Mouse (Mus musculus): ENCODE data around the gene Ablim1. TPM values are rescaled to one million over a fixed set of nuclear protein-coding genes. Genes with fewer than 3 reads are reported as not detected.

Gene Ablim1
- polyA plus RNA-seq, 1 experiment from 2014 or later, result 22.4 TPM

DNA sequence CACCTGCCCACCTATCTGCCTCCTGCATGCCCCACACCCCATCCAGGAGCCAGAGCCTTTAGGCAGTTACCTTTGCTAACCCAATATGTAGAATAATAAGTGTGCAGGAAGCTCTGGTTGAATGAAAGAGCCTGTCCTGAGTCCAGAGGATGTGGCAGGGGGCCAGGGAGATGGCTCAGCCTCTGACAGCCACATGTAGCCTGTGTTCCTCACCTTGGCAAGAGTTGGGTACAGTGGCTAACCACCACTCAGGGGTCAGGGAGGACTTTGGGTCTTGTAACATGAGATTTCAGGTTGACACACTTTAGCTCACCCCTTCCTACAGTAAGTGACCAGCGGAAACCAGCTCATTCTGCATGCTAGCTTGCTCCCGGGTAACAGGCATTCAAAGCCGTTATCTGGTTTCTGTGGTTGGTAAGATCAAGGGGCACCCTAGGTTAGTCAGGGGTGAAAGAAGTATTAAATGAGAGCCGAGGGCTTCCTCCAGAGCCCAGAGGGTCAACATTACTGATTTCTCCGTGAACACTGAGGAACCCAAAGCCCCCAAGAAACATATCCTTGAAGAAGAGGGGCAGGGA lies 210.5 kb downstream of the Ablim1 start:
- H3K36me3 ChIP-seq (replicated peaks), result no peaks in the 10 kb centered on the region
- DNase-seq (ENCODE audit: low spot score), result no peak
- 64% methylated on average over 5 of the region's 5 CpGs for WGBS
- peak overlapping the region; percentile 48 for H3K27ac ChIP-seq (replicated peaks)
- H3K9me3 ChIP-seq, result no peaks in the 10 kb centered on the region
- peaks cover 48% of the 10 kb centered on the region for H3K4me1 ChIP-seq
- H3K4me3 ChIP-seq, result no peak overlapping the region
- H3K27me3 ChIP-seq (replicated peaks; ENCODE audit: low read depth, poor library complexity, severe bottlenecking), result no peaks in the 10 kb centered on the region

DNA sequence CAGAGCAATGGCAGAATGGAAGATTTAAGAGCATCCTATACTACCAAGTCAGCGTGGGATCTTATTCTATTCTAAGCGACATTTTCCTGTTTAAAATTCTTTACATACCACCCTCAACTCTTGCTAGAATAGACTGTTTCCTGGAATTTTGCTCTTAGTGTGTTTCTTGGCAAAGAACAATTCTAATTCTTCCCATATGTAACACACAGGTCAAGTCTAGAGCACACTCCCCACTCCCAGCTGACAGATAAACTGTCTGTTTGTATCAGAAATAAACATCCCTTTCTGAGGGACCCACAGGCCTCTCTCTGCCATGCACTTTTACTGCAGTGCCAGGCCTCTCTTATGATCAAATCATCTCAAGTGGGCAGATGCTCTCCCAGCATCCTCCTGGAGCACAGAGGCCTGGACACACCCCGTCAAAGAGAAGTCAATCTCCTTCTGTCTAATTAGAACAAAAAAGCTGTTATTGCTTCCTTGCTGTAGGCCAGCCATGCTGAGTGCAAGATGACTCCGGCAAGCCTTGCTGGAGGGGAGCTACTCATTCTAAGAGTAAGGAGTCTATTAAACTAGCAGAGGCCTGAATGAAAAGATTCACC lies 211.3 kb downstream of the Ablim1 start:
- Histone ChIP-seq H3K36me3 (replicated peaks) (no peaks in the 10 kb centered on the region), H3K27me3 (replicated peaks; ENCODE audit: low read depth, poor library complexity, severe bottlenecking) (no peaks in the 10 kb centered on the region), H3K9me3 (no peaks in the 10 kb centered on the region), H3K4me1 (peaks cover 48% of the 10 kb centered on the region), H3K27ac (replicated peaks) (peak overlapping the region; percentile 48; the same call in 1 of the 2 replicates), H3K4me3 (no peak overlapping the region)
- 45% methylated on average over 4 of the region's 4 CpGs for WGBS
- DNase-seq (ENCODE audit: low spot score), result no peak

- Histone ChIP-seq H3K36me3 (replicated peaks) (no peaks in the 10 kb centered on the region), H3K4me1 (peaks cover 47% of the 10 kb centered on the region), H3K27me3 (replicated peaks; ENCODE audit: low read depth, poor library complexity, severe bottlenecking) (no peaks in the 10 kb centered on the region), H3K9me3 (no peaks in the 10 kb centered on the region), H3K27ac (replicated peaks) (no peak overlapping the region), H3K4me3 (no peak overlapping the region)
- DNase-seq (ENCODE audit: low spot score), result no peak
- WGBS, result 91% methylated on average over 7 of the region's 7 CpGs
Observed at GRCm38 (mm10) chr19:57101986-57102385, 212.7 kb downstream of the Ablim1 start.

DNA sequence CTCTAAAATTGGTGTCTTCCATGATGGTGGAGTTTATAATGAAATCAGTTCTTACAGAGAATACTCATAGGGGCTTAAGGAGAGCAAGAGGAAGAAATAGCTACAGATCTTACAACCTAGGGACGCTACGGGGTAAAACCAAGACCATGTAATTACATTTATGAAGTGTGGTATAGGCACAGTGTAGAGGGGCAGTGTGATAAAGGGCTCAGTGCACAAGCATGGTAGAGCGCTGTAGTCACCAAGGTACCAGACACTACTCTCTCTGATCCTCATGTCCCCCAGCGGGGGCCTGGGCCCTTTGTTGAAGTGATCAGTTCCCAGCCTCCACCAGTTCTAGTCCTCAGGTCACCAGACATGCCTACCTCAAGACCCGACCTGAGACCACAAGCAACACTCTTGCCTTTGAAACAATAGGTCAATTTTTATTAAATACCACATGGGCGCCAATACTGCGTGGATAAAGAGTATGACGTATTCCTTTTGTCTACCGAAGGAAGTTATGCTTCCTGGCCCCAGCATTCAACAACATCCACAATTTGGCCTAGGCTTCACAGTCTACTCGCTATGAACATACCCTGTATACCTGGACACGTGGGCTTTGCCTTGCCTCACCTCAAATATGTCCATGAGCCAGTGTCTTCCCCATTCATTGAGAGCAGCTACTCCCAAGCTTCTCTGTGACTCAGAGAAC lies 213.8 kb downstream of the Ablim1 start:
- WGBS, result 94% methylated on average over 11 of the region's 11 CpGs
- H3K4me3 ChIP-seq, result no peak overlapping the region
- H3K36me3 ChIP-seq (replicated peaks), result no peaks in the 10 kb centered on the region
- no peak overlapping the region for H3K27ac ChIP-seq (replicated peaks)
- H3K9me3 ChIP-seq, result no peaks in the 10 kb centered on the region
- peaks cover 37% of the 10 kb centered on the region for H3K4me1 ChIP-seq
- no peaks in the 10 kb centered on the region for H3K27me3 ChIP-seq (replicated peaks; ENCODE audit: low read depth, poor library complexity, severe bottlenecking)
- no peak for DNase-seq (ENCODE audit: low spot score)

GRCm38 (mm10) chr19:57099986-57100385 lies 214.7 kb downstream of the Ablim1 start:
- DNase-seq (ENCODE audit: low spot score), result no peak
- no peak overlapping the region for H3K27ac ChIP-seq (replicated peaks)
- no peak overlapping the region for H3K4me3 ChIP-seq
- H3K27me3 ChIP-seq (replicated peaks; ENCODE audit: low read depth, poor library complexity, severe bottlenecking), result no peaks in the 10 kb centered on the region
- peaks cover 29% of the 10 kb centered on the region for H3K4me1 ChIP-seq
- 85% methylated on average over 9 of the region's 9 CpGs for WGBS
- H3K36me3 ChIP-seq (replicated peaks), result no peaks in the 10 kb centered on the region
- no peaks in the 10 kb centered on the region for H3K9me3 ChIP-seq

DNA sequence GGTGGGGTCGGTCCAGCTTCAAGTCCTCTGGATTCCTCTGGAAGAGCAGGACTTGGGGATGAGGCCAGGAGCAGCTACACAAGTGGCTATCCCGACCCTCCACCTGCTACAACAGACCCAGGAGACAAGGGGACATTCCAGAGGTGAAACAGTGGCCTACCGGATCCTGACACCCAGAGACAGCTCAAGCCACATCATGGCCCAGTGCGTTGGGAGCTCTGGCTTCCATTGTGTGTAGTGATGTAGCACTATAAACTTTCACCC lies 215.7 kb downstream of the Ablim1 start:
- Histone ChIP-seq H3K4me3 (no peak overlapping the region), H3K27ac (replicated peaks) (no peak overlapping the region)
- 85% methylated on average over 4 of the region's 4 CpGs for WGBS

GRCm38 (mm10) chr19:57098241-57099093 lies 216.3 kb downstream of the Ablim1 start:
- no peak overlapping the region for H3K4me3 ChIP-seq
- no peak for DNase-seq (ENCODE audit: low spot score)
- no peaks in the 10 kb centered on the region for H3K36me3 ChIP-seq (replicated peaks)
- peaks cover 14% of the 10 kb centered on the region for H3K4me1 ChIP-seq
- 70% methylated on average over 14 of the region's 14 CpGs for WGBS
- H3K27me3 ChIP-seq (replicated peaks; ENCODE audit: low read depth, poor library complexity, severe bottlenecking), result no peaks in the 10 kb centered on the region
- no peak overlapping the region for H3K27ac ChIP-seq (replicated peaks)
- no peaks in the 10 kb centered on the region for H3K9me3 ChIP-seq

More for the DNA sequence above, 215.7 kb downstream of the Ablim1 start:
- Histone ChIP-seq H3K27me3 (replicated peaks; ENCODE audit: low read depth, poor library complexity, severe bottlenecking) (no peaks in the 10 kb centered on the region), H3K36me3 (replicated peaks) (no peaks in the 10 kb centered on the region), H3K9me3 (no peaks in the 10 kb centered on the region), H3K4me1 (peaks cover 20% of the 10 kb centered on the region)
- DNase-seq (ENCODE audit: low spot score), result no peak

GRCm38 (mm10) chr19:57095340-57095739 lies 219.4 kb downstream of the Ablim1 start:
- DNase-seq (ENCODE audit: low spot score), result no peak
- Histone ChIP-seq H3K27me3 (replicated peaks; ENCODE audit: low read depth, poor library complexity, severe bottlenecking) (no peaks in the 10 kb centered on the region), H3K27ac (replicated peaks) (no peak overlapping the region), H3K4me3 (no peak overlapping the region), H3K36me3 (replicated peaks) (no peaks in the 10 kb centered on the region), H3K9me3 (no peaks in the 10 kb centered on the region), H3K4me1 (peaks cover 6% of the 10 kb centered on the region; the same call in 1 of the 2 replicates)
- WGBS, result 89% methylated on average over 7 of the region's 7 CpGs

DNA sequence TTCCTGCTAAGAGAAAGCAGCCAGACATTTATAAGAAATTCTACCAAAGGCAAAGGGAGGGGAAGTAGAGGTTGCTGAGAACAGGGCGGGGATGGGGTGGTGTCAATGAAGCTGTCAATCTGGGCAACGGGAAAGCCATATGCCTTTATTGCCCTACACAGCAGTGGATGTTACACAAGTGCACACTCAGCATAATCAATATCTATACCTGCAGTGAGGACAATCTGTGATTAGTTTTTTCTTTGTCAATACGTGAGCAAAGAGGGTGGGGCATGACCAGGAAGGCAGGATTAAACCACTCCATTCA lies 221.1 kb downstream of the Ablim1 start:
- Histone ChIP-seq H3K4me1 (peaks cover 4% of the 10 kb centered on the region; the same call in 1 of the 2 replicates), H3K36me3 (replicated peaks) (no peaks in the 10 kb centered on the region), H3K27ac (replicated peaks) (no peak overlapping the region), H3K27me3 (replicated peaks; ENCODE audit: low read depth, poor library complexity, severe bottlenecking) (no peaks in the 10 kb centered on the region), H3K4me3 (no peak overlapping the region), H3K9me3 (no peaks in the 10 kb centered on the region)
- 87% methylated on average over 3 of the region's 3 CpGs for WGBS
- no peak for DNase-seq (ENCODE audit: low spot score)

DNA sequence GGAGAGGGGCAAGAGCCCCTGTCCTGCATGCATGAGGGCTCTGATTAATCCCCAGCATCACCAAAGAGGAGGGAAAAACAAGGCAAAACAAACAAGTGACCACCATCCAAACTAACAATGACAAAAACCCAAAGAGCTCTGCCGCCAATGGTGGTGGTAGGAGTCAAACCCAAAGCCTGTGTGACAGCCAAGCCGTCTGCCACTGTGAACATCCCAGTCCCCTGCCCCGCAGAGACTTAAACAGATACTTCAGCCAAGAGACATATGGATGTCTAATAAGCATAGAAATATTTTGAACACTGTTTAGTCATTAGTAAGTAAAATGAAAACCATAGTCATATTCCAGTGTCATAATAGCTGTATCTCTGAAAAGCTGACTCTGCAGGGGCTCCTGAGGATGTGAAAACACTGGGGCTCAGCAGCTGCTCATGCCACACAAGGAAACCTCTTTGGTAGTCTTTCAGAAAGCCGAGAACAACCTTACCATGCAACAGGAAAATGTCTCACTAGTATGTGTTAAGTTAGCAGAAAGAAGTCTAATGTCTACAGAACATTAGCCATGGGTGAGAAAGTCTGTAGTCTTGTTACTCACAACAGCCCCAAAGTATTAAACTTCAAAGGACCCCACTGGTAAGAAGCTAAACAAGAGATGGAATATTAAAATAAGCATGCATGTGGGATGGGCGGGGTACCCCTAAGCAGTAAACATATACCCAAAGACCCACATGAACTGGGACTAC lies 221.6 kb downstream of the Ablim1 start:
- H3K36me3 ChIP-seq (replicated peaks), result no peaks in the 10 kb centered on the region
- 89% methylated on average over 5 of the region's 5 CpGs for WGBS

GRCm38 (mm10) chr19:57091278-57091677 lies 223.4 kb downstream of the Ablim1 start:
- no peak for DNase-seq (ENCODE audit: low spot score)
- Histone ChIP-seq H3K4me3 (no peak overlapping the region), H3K9me3 (no peaks in the 10 kb centered on the region; the same call in 1 of the 2 replicates), H3K4me1 (no peaks in the 10 kb centered on the region), H3K27ac (replicated peaks) (peak overlapping the region; percentile 5; the same call in 1 of the 2 replicates), H3K27me3 (replicated peaks; ENCODE audit: low read depth, poor library complexity, severe bottlenecking) (no peaks in the 10 kb centered on the region), H3K36me3 (replicated peaks) (no peaks in the 10 kb centered on the region; the same call in 1 of the 2 replicates)
- WGBS, result 77% methylated on average over 7 of the region's 7 CpGs

More for the DNA sequence above, 221.6 kb downstream of the Ablim1 start:
- no peak for DNase-seq (ENCODE audit: low spot score)
- Histone ChIP-seq H3K27ac (replicated peaks) (no peak overlapping the region), H3K4me3 (no peak overlapping the region), H3K9me3 (no peaks in the 10 kb centered on the region), H3K27me3 (replicated peaks; ENCODE audit: low read depth, poor library complexity, severe bottlenecking) (no peaks in the 10 kb centered on the region), H3K4me1 (no peaks in the 10 kb centered on the region)

- no peak overlapping the region for H3K4me3 ChIP-seq
- WGBS, result 74% methylated on average over 2 of the region's 2 CpGs
- H3K4me1 ChIP-seq, result no peaks in the 10 kb centered on the region
- DNase-seq (ENCODE audit: low spot score), result no peak
- no peak overlapping the region for H3K27ac ChIP-seq (replicated peaks)
- no peaks in the 10 kb centered on the region for H3K27me3 ChIP-seq (replicated peaks; ENCODE audit: low read depth, poor library complexity, severe bottlenecking)
- no peaks in the 10 kb centered on the region; the same call in 1 of the 2 replicates for H3K9me3 ChIP-seq
- H3K36me3 ChIP-seq (replicated peaks), result no peaks in the 10 kb centered on the region; the same call in 1 of the 2 replicates
Observed at GRCm38 (mm10) chr19:57088804-57089369, 225.8 kb downstream of the Ablim1 start.
